Mouse (Mus musculus) forebrain, postnatal 0 days (tissue): ENCODE data around the gene Kcnk5. TPM values are rescaled to one million over a fixed set of nuclear protein-coding genes. Genes with fewer than 3 reads are reported as not detected.

Source experiments
- ATAC-seq: fragments of 200-750 bp; cut with Nextera tagmentation; 2 replicates; pipeline ENCODE4 v1.8.0; 2017; ENCODE audit warnings: mild to moderate bottlenecking, moderate library complexity
- DNase-seq: peaks from one replicate; pipeline ENCODE4 v3.0.0-alpha.2; 2015
- H3K27ac ChIP-seq: fragments of 300-500 bp; sonication (generic); 2 replicates; pipeline ENCODE4 v1.5.1; 2014; ENCODE audit warnings: low read depth, mild to moderate bottlenecking, antibody characterized with exemption, low read length, moderate library complexity, mixed read lengths
- H3K27me3 ChIP-seq: fragments of 300-500 bp; sonication (generic); 2 replicates; pipeline ENCODE4 v1.6.1; 2014; ENCODE audit warnings: mild to moderate bottlenecking, low read length, mixed read lengths; ENCODE audit not compliant: insufficient read depth
- H3K36me3 ChIP-seq: fragments of 300-500 bp; sonication (generic); 2 replicates; pipeline ENCODE4 v1.6.1; 2014; ENCODE audit warnings: mild to moderate bottlenecking, moderate library complexity; ENCODE audit not compliant: insufficient read depth
- H3K4me1 ChIP-seq: fragments of 300-500 bp; sonication (generic); 2 replicates; pipeline ENCODE4 v1.6.1; 2014; ENCODE audit warnings: antibody characterized with exemption; ENCODE audit not compliant: insufficient read depth
- H3K4me2 ChIP-seq: fragments of 300-500 bp; sonication (generic); 2 replicates; pipeline ENCODE4 v1.6.1; 2014; ENCODE audit warnings: low read depth, mild to moderate bottlenecking, moderate library complexity
- H3K4me3 ChIP-seq: fragments of 300-500 bp; sonication (generic); 2 replicates; pipeline ENCODE4 v1.5.1; 2014; ENCODE audit warnings: low read depth, low read length, mixed read lengths
- H3K9ac ChIP-seq: fragments of 300-500 bp; sonication (generic); 2 replicates; pipeline ENCODE4 v1.6.1; 2014; ENCODE audit warnings: mild to moderate bottlenecking
- H3K9me3 ChIP-seq: fragments of 300-500 bp; sonication (generic); 2 replicates; pipeline ENCODE4 v1.6.1; 2016; ENCODE audit warnings: low read length
- CTCF ChIP-seq: sonication (generic); IDR thresholded peaks from 2 replicates; pipeline ENCODE4 v1.5.1; 2016; ENCODE audit warnings: antibody characterized with exemption, control low read depth, low read depth
- WGBS: fragments of 180-500 bp; shearing (Covaris S2); extraction: QIAGEN DNeasy Blood & Tissue Kit; methylation state at CpG from one replicate; pipeline ENCODE4 v1.1.7; 2014; 5-methylcytosine and 5-hydroxymethylcytosine counted together
- polyA plus RNA-seq: library from polyadenylated mRNA; unstranded; fragments of >200 nt; fragmentation: Nextera tagmentation; extraction: Ambion mirVana; gene quantifications from 2 replicates; pipeline ENCODE4 v1.2.1, GENCODE M21; 2015
- total RNA-seq: library from RNA; depleted of rRNA; stranded (reverse); fragments of >200 nt; gene quantifications from 2 replicates; pipeline ENCODE4 v1.2.3, GENCODE M21; 2014; rRNA removed

Gene Kcnk5
- total and polyA plus RNA-seq, 2 experiments from 2014 or later: 0.71 to 0.76 TPM

GRCm38 (mm10) chr14:20106271-20106670, 75.3 kb downstream of the Kcnk5 start:
- WGBS: 85% methylated on average over 6 of the region's 6 CpGs
- no peak for TF ChIP-seq CTCF
- H3K4me3 ChIP-seq: no peak overlapping the region

GRCm38 (mm10) chr14:20103207-20103606, 78.4 kb downstream of the Kcnk5 start:
- no peaks in the 10 kb centered on the region for H3K27me3 ChIP-seq
- no peaks in the 10 kb centered on the region for H3K4me1 ChIP-seq
- DNase-seq (no peak), ATAC-seq (no peak)
- 39% methylated on average over 4 of the region's 4 CpGs for WGBS
- H3K9me3 ChIP-seq: no peaks in the 10 kb centered on the region
- no peak overlapping the region for H3K4me2 ChIP-seq
- TF ChIP-seq CTCF: no peak
- no peaks in the 10 kb centered on the region for H3K36me3 ChIP-seq
- H3K27ac ChIP-seq: no peak overlapping the region
- H3K4me3 ChIP-seq: no peak overlapping the region
- H3K9ac ChIP-seq: no peak overlapping the region

More at GRCm38 (mm10) chr14:20106271-20106670, 75.3 kb downstream of the Kcnk5 start:
- ATAC-seq (no peak), DNase-seq (no peak)
- Histone ChIP-seq H3K36me3 (no peaks in the 10 kb centered on the region), H3K27me3 (no peaks in the 10 kb centered on the region), H3K4me1 (no peaks in the 10 kb centered on the region), H3K4me2 (no peak overlapping the region), H3K27ac (no peak overlapping the region), H3K9ac (no peak overlapping the region), H3K9me3 (no peaks in the 10 kb centered on the region)

- no peaks in the 10 kb centered on the region for H3K36me3 ChIP-seq
- no peak overlapping the region for H3K9ac ChIP-seq
- ATAC-seq (no peak), DNase-seq (no peak)
- no peak for TF ChIP-seq CTCF
- no peak overlapping the region for H3K4me2 ChIP-seq
- H3K27ac ChIP-seq: no peak overlapping the region
- no peak overlapping the region for H3K4me3 ChIP-seq
- 71% methylated on average over 5 of the region's 5 CpGs for WGBS
- H3K27me3 ChIP-seq: no peaks in the 10 kb centered on the region
- H3K9me3 ChIP-seq: no peaks in the 10 kb centered on the region
- H3K4me1 ChIP-seq: no peaks in the 10 kb centered on the region
Measured at GRCm38 (mm10) chr14:20098061-20098460, 83.5 kb downstream of the Kcnk5 start.

GRCm38 (mm10) chr14:20094942-20095341, 86.7 kb downstream of the Kcnk5 start:
- Histone ChIP-seq H3K4me1 (no peaks in the 10 kb centered on the region), H3K9me3 (no peaks in the 10 kb centered on the region), H3K9ac (no peak overlapping the region), H3K4me2 (no peak overlapping the region), H3K27ac (no peak overlapping the region), H3K36me3 (no peaks in the 10 kb centered on the region), H3K4me3 (no peak overlapping the region), H3K27me3 (no peaks in the 10 kb centered on the region; the same call in 1 of the 2 replicates)
- TF ChIP-seq CTCF: no peak
- DNase-seq (no peak), ATAC-seq (no peak)
- 67% methylated on average over 5 of the region's 5 CpGs for WGBS

GRCm38 (mm10) chr14:20093493-20093892, 88.1 kb downstream of the Kcnk5 start:
- H3K4me3 ChIP-seq: no peak overlapping the region
- no peaks in the 10 kb centered on the region for H3K9me3 ChIP-seq
- H3K27me3 ChIP-seq: no peaks in the 10 kb centered on the region; the same call in 1 of the 2 replicates
- DNase-seq (no peak), ATAC-seq (no peak)
- H3K4me1 ChIP-seq: no peaks in the 10 kb centered on the region
- H3K36me3 ChIP-seq: no peaks in the 10 kb centered on the region
- no peak overlapping the region for H3K27ac ChIP-seq
- H3K4me2 ChIP-seq: no peak overlapping the region
- WGBS: 20% methylated on average over 7 of the region's 7 CpGs
- TF ChIP-seq CTCF: no peak
- no peak overlapping the region for H3K9ac ChIP-seq

Other genes with a start within 250 kb of the Kcnk5 start
- 447 and 546 TPM in 2 replicates for gene Gng2, start 204.2 kb downstream of the Kcnk5 start, total RNA-seq
- gene Gng2, start 204.2 kb downstream of the Kcnk5 start, polyA plus RNA-seq: 367 and 462 TPM in 2 replicates
- gene Saysd1, start 43.3 kb downstream of the Kcnk5 start, total RNA-seq: 5.6 and 7.8 TPM in 2 replicates
- 12.2 and 16.5 TPM in 2 replicates for gene Saysd1, start 43.3 kb downstream of the Kcnk5 start, polyA plus RNA-seq
- not detected in 2 replicates for gene Kcnk16, start 87.4 kb upstream of the Kcnk5 start, total RNA-seq
- not detected in 2 replicates for gene Kcnk16, start 87.4 kb upstream of the Kcnk5 start, polyA plus RNA-seq
- gene Nudt13, start 112.9 kb upstream of the Kcnk5 start, total RNA-seq: 23.5 and 26.0 TPM in 2 replicates
- gene Nudt13, start 112.9 kb upstream of the Kcnk5 start, polyA plus RNA-seq: 10.7 and 13.5 TPM in 2 replicates
- gene Ecd, start 166.3 kb upstream of the Kcnk5 start, total RNA-seq: 37.7 and 46.8 TPM in 2 replicates
- 36.4 and 44.0 TPM in 2 replicates for gene Ecd, start 166.3 kb upstream of the Kcnk5 start, polyA plus RNA-seq
- 47.8 and 61.4 TPM in 2 replicates for gene Fam149b, start 166.4 kb upstream of the Kcnk5 start, total RNA-seq
- gene Fam149b, start 166.4 kb upstream of the Kcnk5 start, polyA plus RNA-seq: 18.8 and 26.6 TPM in 2 replicates
- gene Dnajc9, start 207.1 kb upstream of the Kcnk5 start, total RNA-seq: 69.2 and 74.1 TPM in 2 replicates
- 112 and 115 TPM in 2 replicates for gene Dnajc9, start 207.1 kb upstream of the Kcnk5 start, polyA plus RNA-seq
- gene Mrps16, start 211.8 kb upstream of the Kcnk5 start, total RNA-seq: 26.2 and 34.7 TPM in 2 replicates
- 59.9 and 79.1 TPM in 2 replicates for gene Mrps16, start 211.8 kb upstream of the Kcnk5 start, polyA plus RNA-seq